Mouse (Mus musculus): Measurements from ENCODE around the gene Usp49.
"Not testable (repeated sequence)": the region's sequence is repeated elsewhere in the genome, so short reads cannot be mapped to it uniquely, and the experiment has no call there.

Usp49 gene

GRCm38 (mm10) chr17:47630678-47631065, at the start of gene Usp49:
Gene Usp49, plus strand, starts transcription at chr17:47630690.
- DNase-seq (ENCODE audit: low spot score in 2 of 2): no peak

GRCm38 (mm10) chr17:47580962-47581361, 49.5 kb upstream of the Usp49 start:
- no peak for DNase-seq (ENCODE audit: low spot score in 2 of 2)

- no peak for DNase-seq (ENCODE audit: low spot score in 2 of 2)
Measured at GRCm38 (mm10) chr17:47588517-47588916, 42.0 kb upstream of the Usp49 start.

GRCm38 (mm10) chr17:47591073-47591472, 39.4 kb upstream of the Usp49 start:
- DNase-seq (ENCODE audit: low spot score in 2 of 2): no peak

DNA sequence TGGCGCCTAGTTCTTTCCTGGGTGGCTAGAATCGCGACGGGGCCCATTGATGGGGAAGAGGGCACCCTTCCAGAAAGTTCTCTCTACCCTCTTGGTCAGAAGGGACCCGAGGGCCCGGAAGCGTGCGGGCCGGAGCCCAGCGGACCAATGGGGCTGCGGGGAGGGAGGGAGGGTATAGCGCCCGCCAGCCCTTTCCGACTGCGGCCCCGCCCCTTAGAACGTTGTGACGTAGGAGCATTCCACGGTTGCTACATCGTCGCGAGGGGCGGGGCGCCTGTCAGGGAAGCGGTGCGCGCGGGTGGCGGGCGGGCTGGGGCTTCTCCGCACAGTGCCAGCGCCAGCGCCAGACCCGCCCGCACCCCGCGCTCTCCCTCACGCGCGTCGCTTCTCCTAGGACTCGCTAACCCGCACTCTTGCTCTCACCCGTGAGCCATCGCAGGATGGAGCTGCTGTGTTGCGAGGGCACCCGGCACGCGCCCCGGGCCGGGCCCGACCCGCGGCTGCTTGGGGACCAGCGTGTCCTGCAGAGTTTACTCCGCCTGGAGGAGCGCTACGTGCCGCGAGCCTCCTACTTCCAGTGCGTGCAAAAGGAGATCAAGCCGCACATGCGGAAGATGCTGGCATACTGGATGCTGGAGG, 37.2 kb upstream of the Usp49 start:
- peak; percentile 95 for DNase-seq (ENCODE audit: low spot score in 2 of 2)

DNA sequence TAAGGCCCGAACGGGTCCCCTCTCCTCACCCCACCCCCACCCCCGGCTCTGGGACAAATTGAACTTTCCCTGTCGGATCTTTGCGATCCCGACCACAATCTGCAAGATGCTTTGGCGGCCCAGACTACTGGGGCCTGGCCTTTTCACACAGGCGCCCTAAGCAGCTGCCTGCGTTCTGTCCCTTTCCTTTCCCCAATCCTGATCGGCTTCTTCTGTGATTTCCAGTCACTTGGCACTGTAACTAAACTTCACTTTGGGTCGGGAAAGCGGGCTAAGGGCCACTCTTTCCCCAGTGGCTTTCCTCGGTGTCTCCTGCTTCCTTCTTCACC, 36.7 kb upstream of the Usp49 start:
- no peak for DNase-seq (ENCODE audit: low spot score in 2 of 2)

DNA sequence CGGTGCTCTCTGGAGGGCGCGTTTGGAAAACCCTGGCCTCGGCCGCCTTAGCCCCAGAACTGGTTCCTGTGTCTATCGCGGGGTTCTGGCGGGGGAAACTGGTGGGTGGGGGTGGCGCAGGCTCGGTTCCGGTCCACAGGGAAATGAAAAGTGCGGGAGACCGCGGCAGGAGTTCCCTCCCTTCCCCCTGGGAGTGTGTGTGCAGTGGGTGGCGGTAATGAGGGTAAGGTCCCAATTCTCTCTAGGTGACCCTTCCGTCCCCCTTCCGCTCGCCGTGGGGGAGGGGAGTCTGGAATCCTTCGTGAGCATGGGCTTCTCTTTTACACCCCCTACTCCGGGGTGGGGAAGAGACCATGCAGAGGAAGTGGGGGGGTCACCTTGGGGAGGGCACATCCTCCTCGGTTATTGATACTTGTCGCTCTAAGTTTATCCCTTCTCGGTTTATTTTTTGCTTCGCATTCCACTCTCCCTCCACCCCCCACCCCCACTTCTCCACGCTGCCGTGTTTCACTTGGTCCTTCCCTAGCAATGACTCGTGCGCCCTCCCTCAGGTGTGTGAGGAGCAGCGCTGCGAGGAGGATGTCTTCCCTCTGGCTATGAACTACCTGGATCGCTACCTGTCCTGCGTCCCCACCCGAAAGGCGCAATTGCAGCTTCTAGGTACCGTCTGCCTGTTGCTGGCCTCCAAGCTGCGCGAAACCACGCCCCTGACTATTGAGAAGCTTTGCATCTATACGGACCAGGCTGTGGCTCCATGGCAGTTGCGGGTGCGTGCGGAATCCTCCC, 36.1 kb upstream of the Usp49 start:
- peak; percentile 43 to 44 for DNase-seq (ENCODE audit: low spot score in 2 of 2)

- DNase-seq (ENCODE audit: low spot score in 2 of 2): peak in 1 of 2 experiments; percentile 19
Measured at GRCm38 (mm10) chr17:47594969-47595247, 35.6 kb upstream of the Usp49 start.

DNA sequence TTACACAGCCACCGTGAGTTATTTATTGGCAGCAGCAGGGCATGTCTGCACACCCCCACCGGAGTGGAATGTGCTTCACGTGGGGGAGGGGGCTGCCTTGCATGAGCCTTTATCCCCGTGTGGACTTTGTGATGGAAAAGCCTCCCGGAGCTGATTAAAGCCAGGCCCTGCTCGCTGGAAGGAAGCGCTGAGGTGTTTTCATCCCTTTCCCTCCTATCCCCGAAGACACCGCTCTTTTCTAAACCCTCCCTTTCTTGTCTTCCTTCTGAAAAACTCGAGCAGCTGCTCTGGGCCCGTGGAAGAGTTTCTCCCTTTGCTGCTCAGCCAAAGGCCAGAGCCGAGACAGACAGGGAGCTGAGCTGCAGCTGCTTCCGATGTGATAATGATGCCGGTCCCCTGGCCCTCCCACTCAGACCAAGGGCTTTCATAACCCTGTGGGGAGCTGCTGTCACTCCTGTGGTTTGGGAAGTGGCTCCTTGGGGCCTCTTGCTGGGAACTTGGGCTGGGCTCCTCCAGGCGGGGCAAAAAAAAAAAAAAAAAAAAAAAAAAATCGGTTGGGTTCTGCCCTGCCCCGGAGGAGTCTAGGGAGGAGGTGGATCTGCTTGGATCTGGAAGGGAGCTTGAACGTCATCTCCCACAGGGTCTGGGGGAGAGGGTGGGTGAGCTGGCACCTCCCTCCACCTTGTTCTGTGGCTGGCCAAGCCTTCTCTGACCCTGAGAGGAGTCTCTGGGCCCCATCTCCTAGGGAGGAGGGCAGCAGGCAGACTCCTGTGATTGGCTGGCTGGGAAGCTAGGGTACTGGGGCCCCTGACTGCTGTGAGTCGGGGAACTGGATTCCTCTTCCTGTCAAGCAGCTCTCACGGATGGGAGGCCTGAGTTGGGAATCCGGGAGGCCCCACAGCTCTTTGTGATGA, 35.0 kb upstream of the Usp49 start:
- DNase-seq (ENCODE audit: low spot score in 2 of 2): peak; percentile 45 to 49

- DNase-seq (ENCODE audit: low spot score in 2 of 2): peak in 1 of 2 experiments; percentile 17
Measured at GRCm38 (mm10) chr17:47596162-47596838, 34.2 kb upstream of the Usp49 start.

DNA sequence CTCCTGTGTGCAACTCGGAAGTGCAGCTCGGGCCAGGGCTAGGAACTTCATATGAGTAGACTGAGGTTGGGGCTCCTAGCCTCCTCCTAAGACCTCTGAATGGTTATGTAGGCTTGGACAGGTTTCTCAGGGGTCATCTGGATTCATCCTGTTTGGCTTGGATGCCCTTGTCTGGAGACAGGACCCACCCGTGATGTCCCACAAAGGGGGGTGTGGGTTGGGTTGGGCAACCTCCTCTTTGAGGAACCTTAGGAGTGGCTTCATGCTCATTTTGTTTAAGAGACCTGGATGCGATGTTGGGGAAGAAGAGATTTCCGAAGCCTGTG, 33.7 kb upstream of the Usp49 start:
- DNase-seq (ENCODE audit: low spot score in 2 of 2): peak in 1 of 2 experiments; percentile 19

DNA sequence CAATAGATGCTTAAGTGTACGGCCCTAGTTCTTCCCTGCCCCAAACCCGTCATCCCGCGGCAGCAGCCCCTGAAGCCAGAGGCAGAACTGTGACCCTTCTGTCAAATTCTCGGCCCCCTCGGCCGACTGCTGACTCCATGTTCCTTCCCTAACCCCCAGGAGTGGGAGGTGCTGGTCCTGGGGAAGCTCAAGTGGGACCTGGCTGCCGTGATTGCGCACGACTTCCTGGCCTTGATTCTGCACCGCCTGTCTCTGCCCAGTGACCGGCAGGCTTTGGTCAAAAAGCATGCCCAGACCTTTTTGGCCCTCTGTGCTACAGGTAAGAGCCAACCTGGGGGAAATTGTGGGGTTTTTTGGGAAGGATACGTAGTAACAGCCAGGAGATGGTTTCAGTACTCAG, 33.2 kb upstream of the Usp49 start:
- DNase-seq (ENCODE audit: low spot score in 2 of 2): peak in 1 of 2 experiments; percentile 26

DNA sequence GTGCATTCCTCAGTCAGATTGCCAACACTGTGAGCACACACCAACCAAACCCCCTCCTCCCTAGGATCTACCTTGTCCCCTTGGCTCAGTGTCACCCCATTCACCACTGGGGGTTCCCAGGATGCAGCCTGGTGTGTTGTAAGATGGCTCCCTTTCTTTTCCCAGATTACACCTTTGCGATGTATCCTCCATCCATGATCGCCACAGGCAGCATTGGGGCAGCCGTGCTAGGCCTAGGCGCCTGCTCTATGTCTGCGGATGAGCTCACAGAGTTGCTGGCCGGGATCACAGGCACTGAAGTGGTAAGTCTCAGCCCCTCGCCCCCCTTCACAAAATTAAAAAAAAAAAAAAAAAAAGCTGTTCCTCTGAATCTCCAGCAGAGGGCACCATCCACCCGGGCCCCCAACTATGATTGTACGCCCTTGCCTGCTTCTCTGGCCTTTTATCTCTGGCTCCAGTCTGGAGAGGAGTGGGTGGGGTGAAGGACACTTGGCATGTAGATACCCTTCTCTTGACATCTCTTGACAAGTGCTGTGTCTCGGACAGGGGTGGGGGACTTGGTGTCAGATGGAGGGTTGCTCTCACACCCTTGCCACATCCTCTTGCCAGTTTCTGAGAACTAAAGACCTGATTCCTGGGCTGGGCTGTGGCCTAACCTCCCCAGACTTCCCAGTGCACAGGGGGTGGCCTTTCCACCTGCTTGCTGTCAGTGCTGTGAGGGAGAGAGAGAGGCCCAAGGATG, 32.5 kb upstream of the Usp49 start:
- peak; percentile 52 to 55 for DNase-seq (ENCODE audit: low spot score in 2 of 2)

GRCm38 (mm10) chr17:47598580-47599304, 31.7 kb upstream of the Usp49 start:
- DNase-seq (ENCODE audit: low spot score in 2 of 2): not testable (repeated sequence)

GRCm38 (mm10) chr17:47599511-47600297, 30.8 kb upstream of the Usp49 start:
- peak in 1 of 2 experiments; percentile 28 for DNase-seq (ENCODE audit: low spot score in 2 of 2)

DNA sequence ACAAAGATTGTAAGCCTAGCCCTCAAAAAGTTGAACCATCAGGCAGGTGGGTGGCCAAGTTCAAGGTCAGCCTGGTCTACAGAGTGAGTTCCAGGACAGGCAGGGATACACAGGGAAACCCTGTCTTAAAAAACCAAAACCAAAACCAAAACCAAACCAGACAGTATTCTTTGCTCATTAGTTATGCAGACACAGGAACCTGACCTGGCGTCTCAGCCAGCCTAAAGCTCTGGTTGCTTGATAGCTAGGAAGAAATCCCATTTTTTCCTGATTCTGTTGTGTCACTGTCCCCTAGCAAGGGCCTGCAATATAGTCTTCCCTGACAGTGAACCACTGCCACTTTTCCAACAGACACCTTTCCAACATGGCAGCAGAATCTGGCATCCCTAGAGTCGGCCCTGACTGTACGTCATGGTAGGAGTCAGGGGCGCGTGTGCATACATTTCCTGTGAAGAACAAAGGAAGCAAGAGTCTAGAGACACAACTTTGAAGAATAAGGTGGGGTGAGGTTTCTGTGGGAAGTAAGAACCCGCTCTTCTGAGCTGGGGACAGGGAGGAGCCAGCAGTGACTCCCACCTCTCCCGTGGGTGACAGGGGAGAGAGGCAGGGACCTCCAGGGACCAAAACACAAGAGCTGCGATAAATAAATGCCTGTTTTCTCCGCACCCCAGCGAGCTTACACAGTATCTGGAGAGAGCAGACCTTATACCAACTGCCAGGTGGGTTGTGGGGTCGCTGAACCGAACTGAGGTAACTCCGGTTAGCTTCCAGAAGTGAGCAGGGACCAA, 29.7 kb upstream of the Usp49 start:
- no peak for DNase-seq (ENCODE audit: low spot score in 2 of 2)

GRCm38 (mm10) chr17:47601389-47601755, 29.1 kb upstream of the Usp49 start:
- no peak for DNase-seq (ENCODE audit: low spot score in 2 of 2)

DNA sequence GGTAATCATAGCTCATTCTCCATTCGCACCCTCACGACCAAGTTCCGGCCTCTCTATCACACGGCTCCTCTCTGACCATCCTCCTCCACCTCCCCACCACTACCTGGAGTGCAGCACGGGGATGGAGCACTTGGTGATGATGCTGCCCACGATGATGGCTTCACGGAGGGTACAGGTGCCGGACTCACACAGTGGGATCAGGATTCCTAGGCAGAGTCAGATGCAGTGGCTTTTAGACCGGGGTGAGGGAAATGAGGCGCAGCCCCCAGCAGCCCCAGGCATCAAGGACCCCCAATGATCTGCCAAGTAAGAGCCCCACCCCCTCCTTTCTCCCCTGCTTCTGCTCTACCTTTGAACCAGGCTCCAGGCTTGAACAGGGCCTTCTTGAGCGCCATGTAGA, 28.2 kb upstream of the Usp49 start:
- DNase-seq (ENCODE audit: low spot score in 2 of 2): no peak

- DNase-seq (ENCODE audit: low spot score in 2 of 2): peak in 1 of 2 experiments; percentile 26
Measured at GRCm38 (mm10) chr17:47606220-47606619, 24.3 kb upstream of the Usp49 start.

Measured in right cerebral cortex, postnatal 10 days (tissue).